13 mouse cellular contexts compared by ENCODE assay signal in the genomic region with DNA sequence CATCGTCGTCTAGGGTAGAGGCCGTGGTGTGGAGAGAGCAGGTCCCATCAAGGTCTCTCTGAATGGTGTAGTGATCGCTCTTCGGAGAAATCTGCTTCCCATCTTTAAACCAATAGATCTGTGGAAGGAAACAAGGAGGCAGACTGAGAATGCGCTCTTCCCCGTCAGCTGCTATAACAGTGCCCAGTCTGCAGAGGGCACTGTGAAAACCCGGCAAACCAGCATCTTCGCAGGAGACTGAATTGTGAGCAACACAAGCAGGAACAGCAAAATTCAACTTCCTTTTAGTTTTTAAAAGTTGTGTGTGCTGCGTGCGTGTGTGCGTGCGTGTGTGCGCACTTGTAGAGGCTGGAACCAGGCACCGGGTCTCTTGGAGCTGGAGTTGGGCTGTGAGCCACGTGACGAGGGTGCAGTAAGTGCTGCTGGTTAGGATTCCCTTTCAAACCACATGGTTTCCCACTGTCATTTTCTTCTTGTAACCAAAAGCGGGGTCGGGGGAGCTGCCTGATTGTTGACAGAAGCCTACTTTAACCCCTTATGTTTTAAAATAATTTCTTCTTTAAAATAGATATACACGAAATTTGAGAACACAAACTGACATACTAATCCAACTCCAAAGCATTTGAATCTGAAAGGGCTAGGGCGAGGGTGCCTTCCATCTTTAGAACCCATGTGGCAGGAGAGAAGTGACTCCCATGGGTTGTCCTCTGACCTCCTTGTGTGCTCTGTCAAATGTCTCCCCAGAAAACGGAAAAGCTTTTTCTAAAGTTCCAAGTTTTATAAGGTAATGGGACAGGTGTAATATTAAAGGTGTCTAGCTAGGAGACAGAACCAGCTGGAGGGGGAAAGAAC. TPM values are rescaled to one million over a fixed set of nuclear protein-coding genes. Genes with fewer than 3 reads are reported as not detected.
DNase-seq lines count a peak whose midpoint lies in the region; ATAC-seq and TF ChIP-seq lines count a peak whose summit lies in the region.
"Had no signal": no experiment of that assay in that cellular context is flagged by ENCODE, and none has a peak within 500 bp of the region (broad histone marks: within the 10 kb centered on the region; RNA-seq: fewer than 3 reads in every experiment).

No protein-coding gene starts in this region.

- H3K4me1 ChIP-seq in hindbrain, postnatal 0 days (ENCODE audit: insufficient read depth, low read length) = no peaks in the 10 kb centered on the region
- 0 out of 2 replicates have a peak, but pooled peaks cover 5% of the 10 kb centered on the region for H3K4me1 ChIP-seq in hindbrain, embryonic 10.5 days (replicated peaks)
- H3K4me1 ChIP-seq in testis, adult 2 months (ENCODE audit: control insufficient read depth, insufficient read depth, low read length) = peaks cover 5% of the 10 kb centered on the region
- H3K4me1 ChIP-seq in stomach, postnatal 0 days (replicated peaks; ENCODE audit: control insufficient read depth, insufficient read depth) = no peaks in the 10 kb centered on the region; the same call in 1 of the 2 replicates
- H3K4me1 ChIP-seq: hindbrain, embryonic 15.5 days had no signal

- H3K4me2 ChIP-seq in hindbrain, postnatal 0 days (ENCODE audit: low read depth, low read length) = no peak overlapping the region
- no peak overlapping the region for H3K4me2 ChIP-seq in stomach, postnatal 0 days (replicated peaks; ENCODE audit: low read depth)
- H3K4me2 ChIP-seq: hindbrain, embryonic 15.5 days had no signal

- H3K27me3 ChIP-seq in hindbrain, postnatal 0 days (ENCODE audit: insufficient read depth, low read length) = no peaks in the 10 kb centered on the region
- no peaks in the 10 kb centered on the region for H3K27me3 ChIP-seq in hindbrain, embryonic 10.5 days (ENCODE audit: insufficient read depth, poor library complexity, severe bottlenecking)
- H3K27me3 ChIP-seq in testis, adult 2 months (ENCODE audit: control insufficient read depth, insufficient read depth, low read length) = no peaks in the 10 kb centered on the region
- H3K27me3 ChIP-seq in stomach, postnatal 0 days (ENCODE audit: control insufficient read depth, insufficient read depth, low read length) = no peaks in the 10 kb centered on the region
- H3K27me3 ChIP-seq: hindbrain, embryonic 15.5 days had no signal

- no peak for TF ChIP-seq EP300 in stomach, postnatal 0 days (optimal IDR thresholded peaks at IDR 0.05)

- no peak overlapping the region for H3K4me3 ChIP-seq in hindbrain, postnatal 0 days (ENCODE audit: low read length)
- H3K4me3 ChIP-seq in hindbrain, embryonic 10.5 days = no peak overlapping the region
- H3K4me3 ChIP-seq in testis, adult 2 months (ENCODE audit: control insufficient read depth, low read depth, low read length) = no peak overlapping the region
- no peak overlapping the region for H3K4me3 ChIP-seq in stomach, postnatal 0 days (ENCODE audit: low read depth, low read length)
- H3K4me3 ChIP-seq: hindbrain, embryonic 15.5 days had no signal

- TF ChIP-seq CTCF in hindbrain, postnatal 0 days (IDR thresholded peaks at IDR 0.05; ENCODE audit: low read depth) = peak; percentile 57
- peak; percentile 28; the same call in 1 of the 2 replicates for TF ChIP-seq CTCF in testis, adult 2 months (IDR thresholded peaks at IDR 0.05; ENCODE audit: control insufficient read depth, insufficient read depth, insufficient replicate concordance, low read depth, low read length)
- peak; percentile 50; the same call in 1 of the 2 replicates for TF ChIP-seq CTCF in brain, embryonic 14.5 days (IDR thresholded peaks at IDR 0.05; ENCODE audit: borderline replicate concordance, extremely low read depth, insufficient read depth, insufficient read length)
- TF ChIP-seq CTCF in stomach, postnatal 0 days (IDR thresholded peaks at IDR 0.05; ENCODE audit: low read depth) = peak; percentile 63

- WGBS in hindbrain, postnatal 0 days = 68% methylated on average over 22 of the region's 22 CpGs
- 65% methylated on average over 22 of the region's 22 CpGs for WGBS in hindbrain, embryonic 10.5 days
- 78% methylated on average over 22 of the region's 22 CpGs for WGBS in stomach, postnatal 0 days

- no peaks in the 10 kb centered on the region for H3K36me3 ChIP-seq in hindbrain, postnatal 0 days (ENCODE audit: insufficient read depth, low read length)
- peaks cover 96% of the 10 kb centered on the region for H3K36me3 ChIP-seq in hindbrain, embryonic 10.5 days
- no peaks in the 10 kb centered on the region for H3K36me3 ChIP-seq in testis, adult 2 months (ENCODE audit: control insufficient read depth, insufficient read depth, low read length)
- peaks cover 8% of the 10 kb centered on the region for H3K36me3 ChIP-seq in stomach, postnatal 0 days (ENCODE audit: control insufficient read depth, insufficient read depth, low read length)
- H3K36me3 ChIP-seq: hindbrain, embryonic 15.5 days had no signal

- TF ChIP-seq POLR2A in testis, adult 2 months (IDR thresholded peaks at IDR 0.05; ENCODE audit: control insufficient read depth, low read depth, low read length) = no peak
- TF ChIP-seq POLR2A in brain, embryonic 14.5 days (IDR thresholded peaks at IDR 0.05; ENCODE audit: borderline replicate concordance, extremely low read depth, insufficient read depth, insufficient read length, poor library complexity, severe bottlenecking) = no peak

- H3K9me3 ChIP-seq in hindbrain, postnatal 0 days (ENCODE audit: low read length) = no peaks in the 10 kb centered on the region
- no peaks in the 10 kb centered on the region for H3K9me3 ChIP-seq in hindbrain, embryonic 10.5 days
- H3K9me3 ChIP-seq in stomach, postnatal 0 days (ENCODE audit: control insufficient read depth, low read length) = no peaks in the 10 kb centered on the region
- H3K9me3 ChIP-seq: hindbrain, embryonic 15.5 days had no signal

- H3K9ac ChIP-seq in hindbrain, postnatal 0 days (replicated peaks; ENCODE audit: low read length) = no peak overlapping the region
- H3K9ac ChIP-seq in stomach, postnatal 0 days (ENCODE audit: low read length) = no peak overlapping the region
- H3K9ac ChIP-seq: hindbrain, embryonic 15.5 days had no signal

- DNase-seq in hindbrain, postnatal 0 days (ENCODE audit: low spot score) = no peak
- DNase-seq in hindbrain, embryonic 10.5 days (ENCODE audit: low spot score) = no peak
- DNase-seq in testis, postnatal 10 days (ENCODE audit: low spot score) = no peak
- no peak for DNase-seq in brain, embryonic 14.5 days (ENCODE audit: low read depth)
- DNase-seq in stomach, postnatal 0 days (ENCODE audit: low spot score) = no peak
- DNase-seq in adrenal gland, postnatal 25 days = no peak
- DNase-seq in urinary bladder, adult 2 months (ENCODE audit: low spot score) = no peak
- DNase-seq: adrenal gland, postnatal 36 days; kidney, postnatal 4 days; thymus, adult 18-20 months had no signal

- ATAC-seq in hindbrain, postnatal 0 days = no peak
- ATAC-seq in stomach, postnatal 0 days (ENCODE audit: low FRiP score, low TSS enrichment) = no peak

- no peak overlapping the region for H3K27ac ChIP-seq in hindbrain, postnatal 0 days
- no peak overlapping the region for H3K27ac ChIP-seq in hindbrain, embryonic 10.5 days
- no peak overlapping the region for H3K27ac ChIP-seq in testis, adult 2 months (ENCODE audit: control insufficient read depth, insufficient read depth, low read depth, low read length)
- no peak overlapping the region for H3K27ac ChIP-seq in stomach, postnatal 0 days (replicated peaks)
- H3K27ac ChIP-seq: hindbrain, embryonic 15.5 days; macrophage had no signal

RNA-seq across cellular contexts. Expression of gene Cbr4, which starts 44.6 kb away (rescaled TPM):
- 3.7 and 10.1 TPM in 2 replicates for total RNA-seq in hindbrain, postnatal 0 days (2014; rRNA removed)
- polyA plus RNA-seq in hindbrain, postnatal 0 days (2015; fragmentation: Nextera tagmentation; extraction: Ambion mirVana) = 24.5 and 27.9 TPM in 2 replicates
- 23.8 and 27.1 TPM in 2 replicates for polyA plus RNA-seq in hindbrain, embryonic 10.5 days (2016; fragmentation: Nextera tagmentation; extraction: Ambion mirVana)
- polyA plus RNA-seq in testis, adult 2 months (2012; rRNA removed) = 10.1 and 15.1 TPM in 2 replicates
- 10.2 and 11.7 TPM in 2 replicates for polyA plus RNA-seq in brain, embryonic 14.5 days (2012; rRNA removed)
- 42.7 and 47.0 TPM in 2 replicates for polyA plus RNA-seq in stomach, postnatal 0 days (2015; fragmentation: Nextera tagmentation; extraction: Ambion mirVana)
- 50.8 and 59.9 TPM in 2 replicates for total RNA-seq in adrenal gland, postnatal 25 days (2021)
- 24.3 and 26.8 TPM in 2 replicates for polyA plus RNA-seq in urinary bladder, adult 2 months (2012; rRNA removed)
